ENCODE assay signal across 16 mouse cellular contexts in genomic region chr14:57760447-57761412, GRCm38 (mm10). TPM values are rescaled to one million over a fixed set of nuclear protein-coding genes. Genes with fewer than 3 reads are reported as not detected.
A peak's percentile ranks its signal among the peaks of the same experiment; 100 is the strongest.
DNase-seq lines count a peak whose midpoint lies in the region; ATAC-seq and TF ChIP-seq lines count a peak whose summit lies in the region.
"Had no signal": no experiment of that assay in that cellular context is flagged by ENCODE, and none has a peak within 500 bp of the region (broad histone marks: within the 10 kb centered on the region; RNA-seq: fewer than 3 reads in every experiment).

No protein-coding gene starts in this region.

- no peak overlapping the region for H3K9ac ChIP-seq in forebrain, embryonic 13.5 days
- H3K9ac ChIP-seq in forebrain, embryonic 11.5 days (ENCODE audit: low read length), result no peak overlapping the region
- H3K9ac ChIP-seq in limb, embryonic 14.5 days (ENCODE audit: low read depth, low read length, severe bottlenecking), result no peak overlapping the region
- H3K9ac ChIP-seq in hindbrain, embryonic 11.5 days (ENCODE audit: low read depth, low read length), result no peak overlapping the region
- H3K9ac ChIP-seq: midbrain, embryonic 12.5 days; neural tube, embryonic 12.5 days had no signal

- H3K9me3 ChIP-seq in forebrain, embryonic 13.5 days (replicated peaks), result no peaks in the 10 kb centered on the region
- no peaks in the 10 kb centered on the region for H3K9me3 ChIP-seq in forebrain, embryonic 11.5 days (ENCODE audit: control insufficient read depth, low read length)
- H3K9me3 ChIP-seq in limb, embryonic 14.5 days (ENCODE audit: control insufficient read depth, low read length), result no peaks in the 10 kb centered on the region
- H3K9me3 ChIP-seq in limb, embryonic 10.5 days (replicated peaks), result no peaks in the 10 kb centered on the region
- no peaks in the 10 kb centered on the region for H3K9me3 ChIP-seq in hindbrain, embryonic 11.5 days (ENCODE audit: control insufficient read depth, low read length)
- H3K9me3 ChIP-seq: midbrain, embryonic 12.5 days; neural tube, embryonic 12.5 days had no signal

- H3K36me3 ChIP-seq in forebrain, embryonic 13.5 days (ENCODE audit: poor library complexity, severe bottlenecking), result no peaks in the 10 kb centered on the region
- H3K36me3 ChIP-seq in forebrain, embryonic 11.5 days (ENCODE audit: control insufficient read depth, insufficient read depth, low read length), result no peaks in the 10 kb centered on the region
- no peaks in the 10 kb centered on the region for H3K36me3 ChIP-seq in limb, embryonic 14.5 days (ENCODE audit: control insufficient read depth, insufficient read depth, low read length)
- H3K36me3 ChIP-seq in limb, embryonic 10.5 days, result no peaks in the 10 kb centered on the region
- H3K36me3 ChIP-seq in hindbrain, embryonic 11.5 days (ENCODE audit: control insufficient read depth, insufficient read depth, low read length), result no peaks in the 10 kb centered on the region
- H3K36me3 ChIP-seq: midbrain, embryonic 12.5 days; neural tube, embryonic 12.5 days had no signal

- 0 out of 2 replicates have a peak, but pooled peaks have one; percentile 36 for ATAC-seq in forebrain, embryonic 13.5 days
- no peak for ATAC-seq in forebrain, embryonic 11.5 days (replicated peaks; ENCODE audit: low FRiP score)
- no peak for ATAC-seq in limb, embryonic 14.5 days (ENCODE audit: low FRiP score, low read depth)
- ATAC-seq in hindbrain, embryonic 11.5 days (ENCODE audit: low FRiP score), result peak; percentile 14; the same call in 1 of the 2 replicates

- H3K4me2 ChIP-seq in forebrain, embryonic 13.5 days, result no peak overlapping the region
- no peak overlapping the region for H3K4me2 ChIP-seq in forebrain, embryonic 11.5 days (ENCODE audit: low read depth, low read length, severe bottlenecking)
- H3K4me2 ChIP-seq in limb, embryonic 14.5 days (replicated peaks; ENCODE audit: low read depth, low read length, severe bottlenecking), result no peak overlapping the region
- no peak overlapping the region for H3K4me2 ChIP-seq in hindbrain, embryonic 11.5 days (replicated peaks; ENCODE audit: low read depth, low read length)
- H3K4me2 ChIP-seq: liver, embryonic 11.5 days; midbrain, embryonic 12.5 days; neural tube, embryonic 12.5 days had no signal

- H3K4me1 ChIP-seq in forebrain, embryonic 13.5 days, result peaks cover 7% of the 10 kb centered on the region
- H3K4me1 ChIP-seq in forebrain, embryonic 11.5 days (replicated peaks; ENCODE audit: control insufficient read depth, insufficient read depth, low read length), result 0 out of 2 replicates have a peak, but pooled peaks cover 2% of the 10 kb centered on the region
- H3K4me1 ChIP-seq in limb, embryonic 14.5 days (ENCODE audit: control insufficient read depth, insufficient read depth, low read length), result peaks cover 9% of the 10 kb centered on the region; the same call in 1 of the 2 replicates
- no peaks in the 10 kb centered on the region for H3K4me1 ChIP-seq in limb, embryonic 10.5 days
- H3K4me1 ChIP-seq in hindbrain, embryonic 11.5 days (replicated peaks; ENCODE audit: control insufficient read depth, insufficient read depth, low read length), result no peaks in the 10 kb centered on the region
- H3K4me1 ChIP-seq: neural tube, embryonic 12.5 days had no signal

- no peak for DNase-seq in forebrain, embryonic 11.5 days (ENCODE audit: low spot score)
- no peak for DNase-seq in limb, embryonic 14.5 days (ENCODE audit: low spot score)
- DNase-seq in limb, embryonic 10.5 days (ENCODE audit: low spot score), result no peak
- DNase-seq in hindbrain, embryonic 11.5 days (ENCODE audit: low spot score), result no peak
- DNase-seq in lung, postnatal 4 days, result peak; percentile 42 to 59
- DNase-seq in layer of hippocampus, adult 18-20 months (ENCODE audit: low spot score in 2 of 2), result no peak
- DNase-seq in cerebellum, adult 9-11 months, result no peak
- DNase-seq: embryo, embryonic 11 days; heart, postnatal 4 days; kidney, postnatal 10 days; spleen, adult 18-20 months had no signal

- no peak overlapping the region for H3K4me3 ChIP-seq in forebrain, embryonic 13.5 days
- H3K4me3 ChIP-seq in forebrain, embryonic 11.5 days (ENCODE audit: low read depth, low read length), result no peak overlapping the region
- no peak overlapping the region for H3K4me3 ChIP-seq in limb, embryonic 14.5 days (replicated peaks; ENCODE audit: low read length)
- no peak overlapping the region for H3K4me3 ChIP-seq in limb, embryonic 10.5 days
- H3K4me3 ChIP-seq in hindbrain, embryonic 11.5 days (ENCODE audit: low read depth, low read length), result no peak overlapping the region
- H3K4me3 ChIP-seq: heart, adult 2 months; midbrain, embryonic 12.5 days; neural tube, embryonic 12.5 days had no signal

- H3K27ac ChIP-seq in forebrain, embryonic 13.5 days, result no peak overlapping the region
- H3K27ac ChIP-seq in forebrain, embryonic 11.5 days (ENCODE audit: low read depth, low read length), result no peak overlapping the region
- peak overlapping the region; percentile 33; the same call in 1 of the 2 replicates for H3K27ac ChIP-seq in limb, embryonic 14.5 days (replicated peaks; ENCODE audit: low read depth, low read length)
- no peak overlapping the region for H3K27ac ChIP-seq in limb, embryonic 10.5 days
- H3K27ac ChIP-seq in hindbrain, embryonic 11.5 days (ENCODE audit: low read depth, low read length), result no peak overlapping the region
- H3K27ac ChIP-seq: heart, adult 2 months; midbrain, embryonic 12.5 days; neural tube, embryonic 12.5 days had no signal

- 39% methylated on average over 10 of the region's 10 CpGs for WGBS in forebrain, embryonic 13.5 days
- 49% methylated on average over 10 of the region's 10 CpGs for WGBS in forebrain, embryonic 11.5 days
- WGBS in limb, embryonic 14.5 days, result 67% methylated on average over 10 of the region's 10 CpGs
- 76% methylated on average over 10 of the region's 10 CpGs for WGBS in limb, embryonic 10.5 days
- 51% methylated on average over 10 of the region's 10 CpGs for WGBS in hindbrain, embryonic 11.5 days

- no peak for TF ChIP-seq POLR2A in limb, embryonic 14.5 days (IDR thresholded peaks at IDR 0.05; ENCODE audit: borderline replicate concordance, extremely low read depth, insufficient read depth, insufficient read length)

- no peaks in the 10 kb centered on the region for H3K27me3 ChIP-seq in forebrain, embryonic 13.5 days
- no peaks in the 10 kb centered on the region for H3K27me3 ChIP-seq in forebrain, embryonic 11.5 days (ENCODE audit: control insufficient read depth, insufficient read depth, low read length)
- H3K27me3 ChIP-seq in limb, embryonic 14.5 days (ENCODE audit: control insufficient read depth, insufficient read depth, low read length), result no peaks in the 10 kb centered on the region
- no peaks in the 10 kb centered on the region for H3K27me3 ChIP-seq in limb, embryonic 10.5 days (ENCODE audit: low read depth, poor library complexity, severe bottlenecking)
- H3K27me3 ChIP-seq in hindbrain, embryonic 11.5 days (ENCODE audit: control insufficient read depth, insufficient read depth, low read length), result no peaks in the 10 kb centered on the region
- H3K27me3 ChIP-seq: midbrain, embryonic 12.5 days; neural tube, embryonic 12.5 days had no signal

RNA-seq across cellular contexts. Expression of gene Lats2, which starts 2.5 kb away (rescaled TPM):
- polyA plus RNA-seq in forebrain, embryonic 13.5 days (2015; fragmentation: Nextera tagmentation; extraction: Ambion mirVana), result 7.8 and 8.3 TPM in 2 replicates
- 14.0 and 16.6 TPM in 2 replicates for polyA plus RNA-seq in forebrain, embryonic 11.5 days (2014; fragmentation: Nextera tagmentation; extraction: Ambion mirVana)
- 28.5 and 34.7 TPM in 2 replicates for polyA plus RNA-seq in limb, embryonic 14.5 days (2012; rRNA removed)
- 25.3 and 29.7 TPM in 2 replicates for polyA plus RNA-seq in limb, embryonic 14.5 days (2014; fragmentation: Nextera tagmentation; extraction: Ambion mirVana)
- 16.3 and 21.0 TPM in 2 replicates for polyA plus RNA-seq in limb, embryonic 10.5 days (2016; fragmentation: Nextera tagmentation; extraction: Ambion mirVana)
- 12.2 and 13.2 TPM in 2 replicates for polyA plus RNA-seq in hindbrain, embryonic 11.5 days (2014; fragmentation: Nextera tagmentation; extraction: Ambion mirVana)
- 10 to 100 TPM; 52.7 to 54.4 TPM for total RNA-seq in layer of hippocampus, adult 18-20 months (2021)

RNA-seq across cellular contexts. Expression of gene Gm49361, which starts 14.8 kb away (rescaled TPM):
- polyA plus RNA-seq in forebrain, embryonic 13.5 days (2015; fragmentation: Nextera tagmentation; extraction: Ambion mirVana), result not detected in 2 replicates
- polyA plus RNA-seq in forebrain, embryonic 11.5 days (2014; fragmentation: Nextera tagmentation; extraction: Ambion mirVana), result not detected in 2 replicates
- polyA plus RNA-seq in limb, embryonic 14.5 days (2012; rRNA removed), result not detected in 2 replicates
- not detected in 2 replicates for polyA plus RNA-seq in limb, embryonic 14.5 days (2014; fragmentation: Nextera tagmentation; extraction: Ambion mirVana)
- polyA plus RNA-seq in limb, embryonic 10.5 days (2016; fragmentation: Nextera tagmentation; extraction: Ambion mirVana), result not detected in 2 replicates
- not detected in 2 replicates for polyA plus RNA-seq in hindbrain, embryonic 11.5 days (2014; fragmentation: Nextera tagmentation; extraction: Ambion mirVana)
- 1 to 10 TPM in 1 of 2 experiments, under 1 TPM in 1; 0.30 to 2.5 TPM for total RNA-seq in layer of hippocampus, adult 18-20 months (2021)
- polyA plus RNA-seq: heart, adult 2 months; liver, embryonic 11.5 days; midbrain, embryonic 12.5 days; neural tube, embryonic 12.5 days had no signal

RNA-seq across cellular contexts. Expression of gene Sap18, which starts 37.2 kb away (rescaled TPM):
- 24.1 and 24.5 TPM in 2 replicates for polyA plus RNA-seq in forebrain, embryonic 13.5 days (2015; fragmentation: Nextera tagmentation; extraction: Ambion mirVana)
- polyA plus RNA-seq in forebrain, embryonic 11.5 days (2014; fragmentation: Nextera tagmentation; extraction: Ambion mirVana), result 24.1 and 25.9 TPM in 2 replicates
- 19.3 and 39.6 TPM in 2 replicates for polyA plus RNA-seq in limb, embryonic 14.5 days (2012; rRNA removed)
- polyA plus RNA-seq in limb, embryonic 14.5 days (2014; fragmentation: Nextera tagmentation; extraction: Ambion mirVana), result 37.5 and 45.6 TPM in 2 replicates
- 25.2 and 34.5 TPM in 2 replicates for polyA plus RNA-seq in limb, embryonic 10.5 days (2016; fragmentation: Nextera tagmentation; extraction: Ambion mirVana)
- polyA plus RNA-seq in hindbrain, embryonic 11.5 days (2014; fragmentation: Nextera tagmentation; extraction: Ambion mirVana), result 22.8 and 33.7 TPM in 2 replicates
- 10 to 100 TPM; 44.9 to 58.8 TPM for total RNA-seq in layer of hippocampus, adult 18-20 months (2021)

Comparison
In these comparisons a context has a peak if more than half of its experiments do, and no peak if none do; other contexts are left out.
1. ATAC-seq: peak in forebrain, embryonic 13.5 days (single experiment) and hindbrain, embryonic 11.5 days (single experiment); none in forebrain, embryonic 11.5 days (single experiment) and limb, embryonic 14.5 days (single experiment).
2. DNase-seq: peak in lung, postnatal 4 days (2 of 2); none in forebrain, embryonic 11.5 days (single experiment), limb, embryonic 14.5 days (single experiment), limb, embryonic 10.5 days (single experiment), hindbrain, embryonic 11.5 days (single experiment), layer of hippocampus, adult 18-20 months (0 of 2) and cerebellum, adult 9-11 months (single experiment).